Mouse (Mus musculus) hindbrain, embryonic 11.5 days (tissue): Measurements from ENCODE around the gene Fanci. TPM values are rescaled to one million over a fixed set of nuclear protein-coding genes. Genes with fewer than 3 reads are reported as not detected.

ENCODE experiments used
- ATAC-seq: fragments of 200-750 bp; cut with Nextera tagmentation; 2 replicates; pipeline ENCODE4 v1.8.0; 2017; ENCODE audit warnings: mild to moderate bottlenecking, moderate TSS enrichment, moderate library complexity; ENCODE audit not compliant: low FRiP score
- DNase-seq: peaks from one replicate; pipeline ENCODE4 v3.0.0-alpha.2; 2015; ENCODE audit warnings: low spot score
- H3K27ac ChIP-seq: fragments of 300-500 bp; sonication (generic); 2 replicates; pipeline ENCODE4 v1.5.1; 2014; ENCODE audit warnings: mild to moderate bottlenecking, low read depth, low read length
- H3K27me3 ChIP-seq: fragments of 300-500 bp; sonication (generic); 2 replicates; pipeline ENCODE4 v1.6.1; 2014; ENCODE audit warnings: mild to moderate bottlenecking, low read length, moderate library complexity, mixed read lengths; ENCODE audit not compliant: control insufficient read depth, insufficient read depth
- H3K36me3 ChIP-seq: fragments of 300-500 bp; sonication (generic); 2 replicates; pipeline ENCODE4 v1.6.1; 2014; ENCODE audit warnings: mild to moderate bottlenecking, low read length, moderate library complexity, mixed read lengths; ENCODE audit not compliant: control insufficient read depth, insufficient read depth
- H3K4me1 ChIP-seq: fragments of 300-500 bp; sonication (generic); replicated peaks from 2 replicates; pipeline ENCODE4 v1.6.1; 2014; ENCODE audit warnings: low read length, mixed read lengths; ENCODE audit not compliant: control insufficient read depth, insufficient read depth
- H3K4me2 ChIP-seq: fragments of 300-500 bp; sonication (generic); replicated peaks from 2 replicates; pipeline ENCODE4 v1.6.1; 2014; ENCODE audit warnings: mild to moderate bottlenecking, low read depth, low read length
- H3K4me3 ChIP-seq: fragments of 300-500 bp; sonication (generic); 2 replicates; pipeline ENCODE4 v1.5.1; 2014; ENCODE audit warnings: low read depth, low read length
- H3K9ac ChIP-seq: fragments of 300-500 bp; sonication (generic); 2 replicates; pipeline ENCODE4 v1.6.1; 2014; ENCODE audit warnings: low read depth, low read length
- H3K9me3 ChIP-seq: fragments of 300-500 bp; sonication (generic); 2 replicates; pipeline ENCODE4 v1.6.1; 2016; ENCODE audit warnings: low read length; ENCODE audit not compliant: control insufficient read depth
- WGBS: fragments of 180-500 bp; shearing (Covaris S2); extraction: QIAGEN DNeasy Blood & Tissue Kit; methylation state at CpG from one replicate; pipeline ENCODE4 v1.1.7; 2014; 5-methylcytosine and 5-hydroxymethylcytosine counted together
- polyA plus RNA-seq: library from polyadenylated mRNA; unstranded; fragments of >200 nt; fragmentation: Nextera tagmentation; extraction: Ambion mirVana; gene quantifications from 2 replicates; pipeline ENCODE4 v1.2.1, GENCODE M21; 2014

Gene Fanci
- polyA plus RNA-seq, 1 experiment from 2014 or later: 11.7 TPM

GRCm38 (mm10) chr7:79422876-79423275, 31.1 kb downstream of the Fanci start:
- Histone ChIP-seq H3K4me1 (no peaks in the 10 kb centered on the region), H3K4me3 (no peak overlapping the region), H3K9ac (no peak overlapping the region), H3K27me3 (no peaks in the 10 kb centered on the region), H3K9me3 (no peaks in the 10 kb centered on the region), H3K36me3 (no peaks in the 10 kb centered on the region), H3K27ac (no peak overlapping the region), H3K4me2 (no peak overlapping the region)
- ATAC-seq: no peak
- WGBS: 93% methylated on average over 10 of the region's 10 CpGs
- no peak for DNase-seq

- H3K36me3 ChIP-seq: no peaks in the 10 kb centered on the region
- H3K27me3 ChIP-seq: no peaks in the 10 kb centered on the region
- no peak overlapping the region for H3K9ac ChIP-seq
- no peak overlapping the region for H3K4me2 ChIP-seq
- H3K4me3 ChIP-seq: no peak overlapping the region
- no peaks in the 10 kb centered on the region for H3K4me1 ChIP-seq
- H3K27ac ChIP-seq: no peak overlapping the region
- WGBS: 77% methylated on average over 10 of the region's 10 CpGs
- H3K9me3 ChIP-seq: no peaks in the 10 kb centered on the region
- no peak for DNase-seq
- no peak for ATAC-seq
Observed at GRCm38 (mm10) chr7:79425804-79426203, 34.1 kb downstream of the Fanci start.

- WGBS: 41% methylated on average over 5 of the region's 5 CpGs
- no peak for ATAC-seq
- no peak for DNase-seq
- no peak overlapping the region for H3K4me3 ChIP-seq
- H3K27me3 ChIP-seq: no peaks in the 10 kb centered on the region
- H3K36me3 ChIP-seq: no peaks in the 10 kb centered on the region
- H3K4me1 ChIP-seq: no peaks in the 10 kb centered on the region
- no peak overlapping the region for H3K9ac ChIP-seq
- no peak overlapping the region for H3K27ac ChIP-seq
- no peak overlapping the region for H3K4me2 ChIP-seq
- H3K9me3 ChIP-seq: no peaks in the 10 kb centered on the region
Observed at GRCm38 (mm10) chr7:79428243-79428642, 36.5 kb downstream of the Fanci start.

GRCm38 (mm10) chr7:79440035-79440434, 48.3 kb downstream of the Fanci start:
- no peaks in the 10 kb centered on the region for H3K9me3 ChIP-seq
- ATAC-seq (no peak), DNase-seq (no peak)
- H3K36me3 ChIP-seq: no peaks in the 10 kb centered on the region
- no peak overlapping the region for H3K9ac ChIP-seq
- no peaks in the 10 kb centered on the region for H3K4me1 ChIP-seq
- WGBS: 73% methylated on average over 2 of the region's 2 CpGs
- no peaks in the 10 kb centered on the region for H3K27me3 ChIP-seq
- H3K4me3 ChIP-seq: no peak overlapping the region
- H3K4me2 ChIP-seq: no peak overlapping the region
- no peak overlapping the region for H3K27ac ChIP-seq

- Histone ChIP-seq H3K4me3 (no peak overlapping the region), H3K27me3 (no peaks in the 10 kb centered on the region), H3K9ac (no peak overlapping the region), H3K9me3 (no peaks in the 10 kb centered on the region), H3K4me1 (no peaks in the 10 kb centered on the region), H3K4me2 (no peak overlapping the region), H3K36me3 (0 out of 2 replicates have a peak, but pooled peaks cover 3% of the 10 kb centered on the region), H3K27ac (no peak overlapping the region)
- ATAC-seq (no peak), DNase-seq (no peak)
- 93% methylated on average over 2 of the region's 2 CpGs for WGBS
Observed at GRCm38 (mm10) chr7:79447048-79447447, 55.3 kb downstream of the Fanci start.

- no peaks in the 10 kb centered on the region for H3K4me1 ChIP-seq
- 0 out of 2 replicates have a peak, but pooled peaks cover 5% of the 10 kb centered on the region for H3K36me3 ChIP-seq
- H3K4me2 ChIP-seq: no peak overlapping the region
- WGBS: 94% methylated on average over 3 of the region's 3 CpGs
- no peak overlapping the region for H3K27ac ChIP-seq
- H3K9ac ChIP-seq: no peak overlapping the region
- no peaks in the 10 kb centered on the region for H3K27me3 ChIP-seq
- no peak for DNase-seq
- H3K4me3 ChIP-seq: no peak overlapping the region
- H3K9me3 ChIP-seq: no peaks in the 10 kb centered on the region
- ATAC-seq: no peak
Observed at GRCm38 (mm10) chr7:79447486-79447885, 55.8 kb downstream of the Fanci start.

GRCm38 (mm10) chr7:79461721-79462120, 70.0 kb downstream of the Fanci start:
- no peak for DNase-seq
- H3K4me3 ChIP-seq: no peak overlapping the region
- H3K4me2 ChIP-seq: no peak overlapping the region
- peaks cover 8% of the 10 kb centered on the region; the same call in 1 of the 2 replicates for H3K4me1 ChIP-seq
- no peak overlapping the region for H3K27ac ChIP-seq
- H3K36me3 ChIP-seq: peaks cover 8% of the 10 kb centered on the region
- 94% methylated on average over 10 of the region's 10 CpGs for WGBS
- no peak for ATAC-seq
- no peak overlapping the region for H3K9ac ChIP-seq
- no peaks in the 10 kb centered on the region for H3K9me3 ChIP-seq
- H3K27me3 ChIP-seq: no peaks in the 10 kb centered on the region

GRCm38 (mm10) chr7:79463376-79464077, 71.8 kb downstream of the Fanci start:
- ATAC-seq (no peak), DNase-seq (no peak)
- no peaks in the 10 kb centered on the region for H3K27me3 ChIP-seq
- peaks cover 3% of the 10 kb centered on the region for H3K36me3 ChIP-seq
- H3K9me3 ChIP-seq: no peaks in the 10 kb centered on the region
- 86% methylated on average over 11 of the region's 11 CpGs for WGBS
- H3K27ac ChIP-seq: no peak overlapping the region
- no peak overlapping the region for H3K4me3 ChIP-seq
- peaks cover 11% of the 10 kb centered on the region for H3K4me1 ChIP-seq
- H3K9ac ChIP-seq: no peak overlapping the region
- no peak overlapping the region for H3K4me2 ChIP-seq

GRCm38 (mm10) chr7:79464776-79465420, 73.2 kb downstream of the Fanci start:
- peak overlapping the region; percentile 81 for H3K4me2 ChIP-seq
- no peak overlapping the region for H3K27ac ChIP-seq
- H3K27me3 ChIP-seq: no peaks in the 10 kb centered on the region
- peak overlapping the region; percentile 84 for H3K9ac ChIP-seq
- peak overlapping the region; percentile 90 for H3K4me3 ChIP-seq
- peaks cover 11% of the 10 kb centered on the region for H3K4me1 ChIP-seq
- WGBS: 7% methylated on average over 47 of the region's 47 CpGs
- no peaks in the 10 kb centered on the region for H3K9me3 ChIP-seq
- peak; percentile 8 for DNase-seq
- no peaks in the 10 kb centered on the region for H3K36me3 ChIP-seq
- ATAC-seq: no peak
